Mouse (Mus musculus): ENCODE results near the gene Dcdc2b. TPM values are rescaled to one million over a fixed set of nuclear protein-coding genes. Genes with fewer than 3 reads are reported as not detected.

Dcdc2b gene
- polyA plus RNA-seq, 1 experiment from 2014 or later, result 2.8 TPM

DNA sequence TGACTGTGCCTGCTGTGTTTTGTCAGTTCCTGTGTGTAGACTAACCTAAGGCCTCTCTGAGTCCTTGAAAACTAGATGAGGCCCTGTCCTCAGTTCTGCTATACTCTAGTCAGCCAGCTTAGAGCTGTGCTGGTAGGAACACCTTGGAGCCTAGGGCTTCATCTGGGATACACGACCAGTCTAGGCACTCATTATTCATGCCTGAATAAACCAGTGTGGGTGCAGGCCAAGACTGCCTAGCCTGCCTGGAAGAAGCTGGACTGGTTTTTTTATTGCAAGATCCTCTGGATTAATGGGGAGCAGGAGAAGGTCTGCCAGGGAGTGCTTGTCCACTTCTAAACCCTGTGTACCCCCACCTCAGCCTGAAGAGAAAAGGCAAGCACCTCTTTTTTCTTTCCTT, 27.1 kb downstream of the Dcdc2b start:
- Histone ChIP-seq H3K4me1 (peaks cover 11% of the 10 kb centered on the region), H3K36me3 (peaks cover 20% of the 10 kb centered on the region), H3K9me3 (no peaks in the 10 kb centered on the region), H3K4me2 (replicated peaks) (no peak overlapping the region), H3K27me3 (no peaks in the 10 kb centered on the region), H3K9ac (replicated peaks) (no peak overlapping the region), H3K27ac (replicated peaks) (no peak overlapping the region), H3K4me3 (no peak overlapping the region)
- no peak for ATAC-seq (ENCODE audit: low FRiP score, low read depth)
- WGBS, result 28% methylated on average over 1 of the region's 1 CpGs

DNA sequence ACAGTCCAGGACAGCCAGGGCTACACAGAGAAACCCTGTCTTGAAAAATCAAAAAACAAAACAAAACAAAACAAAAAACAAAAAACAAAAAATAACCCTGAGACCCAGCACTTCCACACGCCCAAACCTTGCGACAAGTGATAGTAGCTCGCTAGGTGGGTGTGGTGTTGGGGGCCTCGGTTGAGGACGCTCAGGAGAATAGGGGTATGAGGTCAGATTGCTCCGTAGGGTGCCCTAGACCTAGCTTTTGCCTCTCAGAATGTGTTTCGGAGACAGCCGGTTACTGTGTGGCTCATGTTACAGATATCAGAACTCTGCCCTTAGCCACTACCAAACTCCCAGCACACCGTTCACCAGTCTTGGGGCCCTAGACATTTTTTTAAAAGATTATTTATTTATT, 28.3 kb downstream of the Dcdc2b start:
- H3K27ac ChIP-seq (replicated peaks), result no peak overlapping the region
- H3K9ac ChIP-seq (replicated peaks), result no peak overlapping the region
- H3K4me2 ChIP-seq (replicated peaks), result peak overlapping the region; percentile 60
- no peak overlapping the region for H3K4me3 ChIP-seq
- no peaks in the 10 kb centered on the region for H3K9me3 ChIP-seq
- 84% methylated on average over 9 of the region's 9 CpGs for WGBS
- H3K4me1 ChIP-seq, result peaks cover 11% of the 10 kb centered on the region
- no peaks in the 10 kb centered on the region for H3K27me3 ChIP-seq
- ATAC-seq (ENCODE audit: low FRiP score, low read depth), result no peak
- H3K36me3 ChIP-seq, result peaks cover 9% of the 10 kb centered on the region

DNA sequence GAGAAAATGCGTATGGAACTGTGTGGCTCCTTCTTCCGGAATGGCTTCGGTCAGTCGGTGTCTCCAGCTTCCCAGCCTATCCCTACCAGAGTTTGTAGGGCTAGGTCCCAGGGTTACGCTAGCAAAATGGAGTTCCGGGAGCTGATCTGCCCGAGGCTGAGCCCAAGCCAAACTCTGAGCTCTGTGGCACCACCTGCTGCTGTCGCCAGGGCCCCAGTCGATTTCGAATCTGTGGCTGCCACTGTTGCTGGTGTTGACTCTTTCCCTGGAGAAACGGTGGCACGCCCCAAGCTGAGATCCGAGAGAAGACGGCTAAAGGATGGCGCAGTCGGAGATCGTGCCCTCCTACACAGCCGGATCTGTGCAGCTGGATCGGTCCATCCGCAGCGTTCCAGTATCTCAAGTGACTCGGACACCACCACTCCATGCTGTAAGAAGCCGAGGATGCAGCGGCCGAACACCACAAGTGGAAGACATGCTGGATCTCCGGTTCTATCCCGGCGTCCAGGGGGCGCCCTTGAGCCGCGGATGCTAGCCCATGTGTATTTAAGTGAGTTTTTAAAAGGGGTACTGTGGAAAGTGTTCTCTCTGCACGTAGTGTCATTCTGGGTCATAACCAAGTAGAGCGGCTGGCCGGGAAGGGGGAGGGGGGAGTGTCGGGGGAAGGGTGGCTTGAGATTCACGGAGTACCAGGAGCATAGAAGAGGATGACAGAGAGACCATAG, 29.0 kb downstream of the Dcdc2b start:
- Histone ChIP-seq H3K27ac (replicated peaks) (no peak overlapping the region), H3K4me2 (replicated peaks) (peak overlapping the region; percentile 60), H3K27me3 (no peaks in the 10 kb centered on the region), H3K4me1 (peaks cover 11% of the 10 kb centered on the region), H3K9ac (replicated peaks) (peak overlapping the region; percentile 49), H3K9me3 (no peaks in the 10 kb centered on the region), H3K36me3 (0 out of 2 replicates have a peak, but pooled peaks cover 2% of the 10 kb centered on the region), H3K4me3 (peak overlapping the region; percentile 43)
- 3% methylated on average over 36 of the region's 36 CpGs for WGBS
- ATAC-seq (ENCODE audit: low FRiP score, low read depth), result peak; percentile 58; the same call in 1 of the 2 replicates

DNA sequence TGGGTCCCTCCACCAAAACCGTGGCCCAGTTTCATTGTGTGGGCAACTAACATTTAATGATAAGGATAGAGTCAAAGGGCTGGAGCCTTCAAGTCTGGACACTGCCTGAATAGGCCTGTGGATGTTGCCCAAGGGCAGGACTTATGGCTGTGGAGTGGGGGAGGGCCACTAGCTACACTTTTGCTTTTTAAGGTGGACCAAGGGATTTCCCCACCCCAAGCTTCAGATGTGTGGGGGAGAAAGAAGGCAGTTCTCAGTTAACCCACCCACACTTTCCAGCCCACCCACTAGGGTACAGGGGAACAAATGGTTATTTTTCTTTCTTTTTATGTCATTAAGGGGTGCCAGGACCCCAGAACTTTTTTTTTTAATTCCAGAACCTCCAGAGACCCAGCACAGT, 29.7 kb downstream of the Dcdc2b start:
- no peaks in the 10 kb centered on the region for H3K36me3 ChIP-seq
- 83% methylated on average over 1 of the region's 1 CpGs for WGBS
- 0 out of 2 replicates have a peak overlapping the region, but pooled peaks have one; percentile 49 for H3K9ac ChIP-seq (replicated peaks)
- H3K27me3 ChIP-seq, result no peaks in the 10 kb centered on the region
- H3K9me3 ChIP-seq, result no peaks in the 10 kb centered on the region
- peaks cover 11% of the 10 kb centered on the region for H3K4me1 ChIP-seq
- H3K4me3 ChIP-seq, result no peak overlapping the region; the same call in 1 of the 2 replicates
- peak overlapping the region; percentile 60 for H3K4me2 ChIP-seq (replicated peaks)
- ATAC-seq (ENCODE audit: low FRiP score, low read depth), result no peak
- no peak overlapping the region for H3K27ac ChIP-seq (replicated peaks)

DNA sequence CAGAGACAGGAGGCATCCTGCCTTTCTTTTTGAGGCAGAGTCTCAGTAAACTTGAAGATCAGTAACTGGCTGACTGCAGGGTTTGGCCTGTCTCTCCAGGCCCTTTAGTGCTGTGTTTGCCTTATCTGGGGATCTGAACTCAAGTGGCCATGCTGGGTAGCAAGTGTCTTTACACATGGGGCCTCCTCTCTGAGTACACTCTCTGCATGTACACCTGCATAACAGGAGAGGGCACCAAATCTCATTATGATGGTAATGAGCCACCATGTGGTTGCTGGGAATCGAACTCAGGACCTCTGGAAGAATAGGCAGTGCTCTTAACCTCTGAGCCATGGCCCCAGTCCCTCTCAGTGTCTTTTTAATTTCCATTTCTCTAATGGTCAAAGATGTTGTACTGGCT, 31.8 kb downstream of the Dcdc2b start:
- no peak overlapping the region for H3K27ac ChIP-seq (replicated peaks)
- no peaks in the 10 kb centered on the region for H3K9me3 ChIP-seq
- no peak for ATAC-seq (ENCODE audit: low FRiP score, low read depth)
- no peaks in the 10 kb centered on the region for H3K36me3 ChIP-seq
- H3K4me3 ChIP-seq, result no peak overlapping the region
- peaks cover 12% of the 10 kb centered on the region for H3K4me1 ChIP-seq
- no peaks in the 10 kb centered on the region for H3K27me3 ChIP-seq
- H3K9ac ChIP-seq (replicated peaks), result no peak overlapping the region
- WGBS, result 64% methylated on average over 1 of the region's 1 CpGs
- H3K4me2 ChIP-seq (replicated peaks), result no peak overlapping the region

DNA sequence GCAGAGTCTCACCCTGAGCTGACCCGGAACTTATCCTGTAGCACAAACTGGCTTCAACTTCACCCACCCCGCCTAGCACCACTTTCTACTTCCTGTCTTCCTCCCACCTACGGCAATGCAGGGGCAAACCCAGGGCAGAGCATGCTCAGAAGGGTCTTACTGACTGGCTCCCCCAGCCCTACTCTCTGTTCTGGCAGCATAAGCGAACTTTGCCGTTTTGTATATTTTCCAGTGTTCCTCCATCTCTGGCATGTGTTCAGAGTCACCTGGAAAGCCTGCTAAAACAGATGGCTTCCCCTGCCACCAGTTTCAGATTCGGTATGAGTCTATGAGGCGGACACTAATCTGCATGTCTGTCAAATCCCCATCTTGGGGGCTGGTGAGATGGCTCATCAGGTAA, 33.7 kb downstream of the Dcdc2b start:
- WGBS, result 81% methylated on average over 7 of the region's 7 CpGs
- H3K27me3 ChIP-seq, result no peaks in the 10 kb centered on the region
- H3K36me3 ChIP-seq, result no peaks in the 10 kb centered on the region
- H3K9me3 ChIP-seq, result no peaks in the 10 kb centered on the region
- peaks cover 18% of the 10 kb centered on the region for H3K4me1 ChIP-seq
- no peak overlapping the region for H3K4me2 ChIP-seq (replicated peaks)
- H3K4me3 ChIP-seq, result no peak overlapping the region
- no peak for ATAC-seq (ENCODE audit: low FRiP score, low read depth)
- no peak overlapping the region for H3K27ac ChIP-seq (replicated peaks)
- no peak overlapping the region for H3K9ac ChIP-seq (replicated peaks)

DNA sequence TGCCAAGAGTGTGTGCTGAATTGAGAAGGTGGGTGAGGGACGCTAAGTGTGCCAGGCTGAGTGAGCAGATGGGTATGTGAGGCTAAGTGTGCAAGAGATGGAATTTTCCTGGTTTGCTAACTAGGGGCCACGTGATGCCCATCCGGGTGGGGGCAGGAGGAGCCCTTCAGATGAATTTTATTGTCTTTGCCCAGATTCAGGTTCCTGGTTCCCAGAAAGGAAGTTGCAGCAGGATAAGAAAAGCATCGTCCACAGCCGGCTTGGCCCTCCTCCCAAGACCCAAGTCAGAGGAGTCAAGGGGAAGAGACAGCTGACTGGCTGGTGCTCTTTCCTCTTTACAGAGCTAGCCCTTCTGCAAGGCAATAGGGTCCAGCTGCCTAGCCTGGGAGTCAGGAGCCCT, 35.6 kb downstream of the Dcdc2b start, which contains the start of gene Fam167b:
Gene Fam167b, minus strand, starts transcription at position 84 of the 400 bp plus-strand sequence.
- ATAC-seq (ENCODE audit: low FRiP score, low read depth), result no peak
- Histone ChIP-seq H3K4me3 (no peak within 1 kb of the TSS), H3K4me1 (peaks cover 7% of the 10 kb centered on the region; the same call in 1 of the 2 replicates), H3K27me3 (no peaks in the 10 kb centered on the region), H3K9me3 (no peaks in the 10 kb centered on the region), H3K9ac (replicated peaks) (no peak within 1 kb of the TSS), H3K4me2 (replicated peaks) (peak within 1 kb of the TSS; percentile 30; the same call in 1 of the 2 replicates), H3K36me3 (no peaks in the 10 kb centered on the region), H3K27ac (replicated peaks) (no peak within 1 kb of the TSS)
- 94% methylated on average over 5 of the region's 5 CpGs for WGBS

DNA sequence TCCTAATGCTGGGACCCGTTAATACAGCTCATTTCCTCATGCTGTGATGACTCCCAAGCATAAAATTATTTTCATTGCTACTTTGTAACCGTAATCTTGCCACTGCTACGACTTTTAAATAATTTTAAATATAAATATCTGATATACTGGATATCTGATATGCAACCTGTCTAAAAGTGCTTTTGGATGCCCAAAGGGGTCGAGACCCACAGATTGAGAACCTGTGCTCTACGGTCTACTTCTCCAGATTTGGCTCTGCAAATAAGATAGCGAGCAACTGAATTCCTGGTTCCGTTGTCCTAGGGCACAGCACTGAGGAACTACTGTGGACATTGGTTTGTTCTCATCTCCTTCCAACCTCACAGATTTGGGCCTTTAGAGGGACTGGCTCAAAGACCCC, 36.4 kb downstream of the Dcdc2b start:
- ATAC-seq (ENCODE audit: low FRiP score, low read depth), result no peak
- H3K4me1 ChIP-seq, result peaks cover 7% of the 10 kb centered on the region; the same call in 1 of the 2 replicates
- H3K9me3 ChIP-seq, result no peaks in the 10 kb centered on the region
- no peaks in the 10 kb centered on the region for H3K36me3 ChIP-seq
- no peaks in the 10 kb centered on the region for H3K27me3 ChIP-seq
- H3K9ac ChIP-seq (replicated peaks), result no peak overlapping the region
- no peak overlapping the region for H3K27ac ChIP-seq (replicated peaks)
- no peak overlapping the region for H3K4me3 ChIP-seq
- 82% methylated on average over 7 of the region's 7 CpGs for WGBS
- H3K4me2 ChIP-seq (replicated peaks), result no peak overlapping the region

DNA sequence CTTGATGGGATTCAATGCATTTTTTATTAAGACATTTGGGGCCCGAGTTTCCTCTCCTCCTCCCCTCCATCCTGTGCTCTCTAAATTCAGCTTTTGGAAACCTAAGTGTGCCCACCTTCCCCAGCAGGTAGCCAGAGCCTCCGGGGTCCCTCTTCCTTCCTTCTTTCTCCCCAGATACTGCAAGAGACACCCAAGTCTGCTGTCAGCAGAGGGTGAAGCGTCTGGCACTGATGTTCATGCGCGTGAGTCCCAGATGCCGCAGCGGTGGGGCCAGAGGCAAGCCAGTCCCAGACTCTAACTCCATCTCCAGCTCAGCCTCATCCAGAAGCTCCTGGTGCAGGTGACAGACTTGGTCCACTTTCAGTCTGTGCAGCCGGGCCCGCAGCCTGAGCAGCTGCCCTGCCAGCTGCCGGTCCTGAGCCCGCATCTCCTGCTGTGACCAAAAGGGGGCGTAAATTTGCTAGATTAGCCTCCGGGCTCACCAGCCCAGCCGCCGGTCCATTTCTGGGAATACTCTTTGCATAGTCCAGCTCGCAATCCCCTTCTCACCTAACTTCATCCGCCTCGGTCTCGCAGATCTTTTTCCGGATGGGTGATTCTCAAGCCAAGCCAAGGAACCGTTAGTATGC, 37.1 kb downstream of the Dcdc2b start:
- peaks cover 7% of the 10 kb centered on the region; the same call in 1 of the 2 replicates for H3K4me1 ChIP-seq
- no peak for ATAC-seq (ENCODE audit: low FRiP score, low read depth)
- no peak overlapping the region for H3K27ac ChIP-seq (replicated peaks)
- peak overlapping the region; percentile 30 for H3K4me2 ChIP-seq (replicated peaks)
- no peak overlapping the region for H3K4me3 ChIP-seq
- no peaks in the 10 kb centered on the region for H3K36me3 ChIP-seq
- H3K9ac ChIP-seq (replicated peaks), result no peak overlapping the region; the same call in 1 of the 2 replicates
- WGBS, result 24% methylated on average over 21 of the region's 21 CpGs
- H3K9me3 ChIP-seq, result no peaks in the 10 kb centered on the region
- no peaks in the 10 kb centered on the region for H3K27me3 ChIP-seq

DNA sequence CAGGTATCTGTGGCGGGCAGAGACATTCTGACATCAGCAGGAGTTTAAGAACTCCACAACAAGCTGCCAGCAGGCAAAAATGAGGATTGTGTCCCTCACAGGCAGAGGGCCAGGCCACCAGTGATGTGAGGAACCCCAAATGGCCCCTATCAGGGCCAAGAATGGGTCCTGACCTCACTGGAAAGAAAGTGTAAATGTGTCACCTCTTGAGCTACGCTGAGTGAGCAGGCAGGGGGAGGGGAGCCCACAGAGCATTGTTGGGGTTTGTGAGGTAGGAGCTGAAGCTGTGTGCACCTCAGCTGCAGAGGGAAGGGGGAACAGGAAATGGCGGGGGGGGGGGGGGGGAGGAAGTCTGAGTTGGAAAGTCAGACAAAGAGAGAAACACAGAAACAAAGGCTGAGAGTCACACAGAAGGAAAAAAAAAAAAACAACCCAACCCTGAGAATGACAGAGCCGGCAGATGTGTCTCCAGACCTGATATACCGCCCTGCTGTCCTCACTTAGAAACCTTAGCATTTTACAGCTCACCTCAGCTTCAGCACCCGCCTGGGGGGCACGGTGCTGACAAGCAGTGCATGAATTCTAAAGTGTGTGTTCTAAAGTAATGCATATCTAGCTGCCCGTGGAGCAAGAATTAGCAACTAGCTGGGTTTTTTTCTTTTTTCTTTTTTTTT, 38.7 kb downstream of the Dcdc2b start:
- no peak for ATAC-seq (ENCODE audit: low FRiP score, low read depth)
- 69% methylated on average over 7 of the region's 8 CpGs for WGBS
- Histone ChIP-seq H3K9ac (replicated peaks) (no peak overlapping the region), H3K4me1 (peaks cover 7% of the 10 kb centered on the region; the same call in 1 of the 2 replicates), H3K27me3 (no peaks in the 10 kb centered on the region), H3K9me3 (no peaks in the 10 kb centered on the region), H3K27ac (replicated peaks) (no peak overlapping the region), H3K4me2 (replicated peaks) (no peak overlapping the region), H3K36me3 (no peaks in the 10 kb centered on the region), H3K4me3 (no peak overlapping the region)

DNA sequence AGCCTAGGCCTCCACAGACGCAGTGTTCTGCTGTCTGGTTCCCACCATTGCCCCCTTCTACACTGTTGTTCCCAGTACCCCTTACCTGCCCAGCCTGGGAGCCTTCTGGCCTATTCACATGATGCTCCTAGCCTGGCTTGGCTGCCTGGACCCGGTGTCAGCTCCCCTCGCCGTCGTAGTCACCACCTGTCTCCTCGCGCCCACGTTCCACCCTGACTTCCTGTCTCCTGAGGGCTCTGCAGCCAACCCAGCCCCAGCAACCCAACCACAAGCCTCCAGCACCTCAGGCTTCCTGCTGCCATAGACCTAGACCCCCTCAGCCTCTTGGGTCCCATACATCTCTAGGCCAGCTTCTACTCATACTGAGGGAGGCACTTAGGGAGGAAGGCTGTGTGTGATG, 40.6 kb downstream of the Dcdc2b start, which contains the start of gene Lck:
Gene Lck, minus strand, starts transcription at position 212 of the 400 bp plus-strand sequence.
- H3K4me3 ChIP-seq, result no peak within 1 kb of the TSS
- no peak within 1 kb of the TSS for H3K27ac ChIP-seq (replicated peaks)
- WGBS, result 93% methylated on average over 8 of the region's 8 CpGs
- no peaks in the 10 kb centered on the region for H3K27me3 ChIP-seq
- H3K4me2 ChIP-seq (replicated peaks), result no peak within 1 kb of the TSS
- no peaks in the 10 kb centered on the region for H3K9me3 ChIP-seq
- no peaks in the 10 kb centered on the region for H3K36me3 ChIP-seq
- ATAC-seq (ENCODE audit: low FRiP score, low read depth), result no peak
- no peak within 1 kb of the TSS for H3K9ac ChIP-seq (replicated peaks)
- H3K4me1 ChIP-seq, result peaks cover 7% of the 10 kb centered on the region; the same call in 1 of the 2 replicates

DNA sequence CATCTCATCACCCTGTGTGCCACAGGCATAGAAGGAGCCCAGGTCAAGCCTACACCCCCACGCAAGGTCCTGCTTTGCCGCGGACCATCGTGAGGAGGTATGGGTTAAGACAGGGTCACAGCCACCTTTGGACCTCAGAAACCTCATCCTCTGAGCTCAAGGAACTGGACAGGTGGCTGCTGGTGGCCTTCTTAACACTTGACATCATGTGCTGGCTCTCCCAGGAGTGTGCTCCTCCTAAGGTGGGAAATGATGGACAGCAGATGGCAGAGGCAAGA, 41.0 kb downstream of the Dcdc2b start:
- H3K9me3 ChIP-seq, result no peaks in the 10 kb centered on the region
- no peak overlapping the region for H3K4me2 ChIP-seq (replicated peaks)
- no peak overlapping the region for H3K9ac ChIP-seq (replicated peaks)
- no peaks in the 10 kb centered on the region for H3K27me3 ChIP-seq
- 93% methylated on average over 4 of the region's 4 CpGs for WGBS
- H3K27ac ChIP-seq (replicated peaks), result no peak overlapping the region
- H3K4me3 ChIP-seq, result no peak overlapping the region
- H3K4me1 ChIP-seq, result peaks cover 7% of the 10 kb centered on the region; the same call in 1 of the 2 replicates
- no peaks in the 10 kb centered on the region for H3K36me3 ChIP-seq
- no peak for ATAC-seq (ENCODE audit: low FRiP score, low read depth)

Data from midbrain, embryonic 12.5 days (tissue).